Mouse (Mus musculus) layer of hippocampus, postnatal 14 days (tissue): ENCODE results near the gene Ptpa. TPM values are rescaled to one million over a fixed set of nuclear protein-coding genes. Genes with fewer than 3 reads are reported as not detected.

Source experiments
- DNase-seq, 2 experiments: peaks; one replicate each; pipeline ENCODE4 v3.0.0; 2021 to 2022; ENCODE audit warnings: low spot score in 2 of 2, mixed read lengths in 1 of 2
- microRNA-seq, 2 experiments: library from miRNA; unstranded; fragments of <30 nt; microRNA quantifications; one replicate each; pipeline ENCODE4 v1.2.0; 2021
- total RNA-seq, 2 experiments: library from RNA; stranded (reverse); gene quantifications; 2 replicates each; pipeline ENCODE4 v1.2.3; 2021

The Ptpa gene
- total RNA-seq, 2 experiments from 2014 or later, result 147 to 150 TPM

GRCm38 (mm10) chr2:30495909-30496861 is 80.3 kb downstream of the Ptpa start:
- peak; percentile 52 to 68 for DNase-seq

Small RNA genes lying within 50 kb of the gene (microRNA-seq; reads per million reads assigned to microRNA genes)
- 0 reads per million in 2 experiments for gene Gm47292

Other genes with a start within 250 kb of the Ptpa start
- 10 to 100 TPM; 21.7 to 24.4 TPM for gene Endog, start 244.5 kb upstream of the Ptpa start, total RNA-seq
- gene Spout1, start 237.6 kb upstream of the Ptpa start, total RNA-seq, result 10 to 100 TPM; 30.8 to 34.4 TPM
- gene Kyat1, start 210.2 kb upstream of the Ptpa start, total RNA-seq, result 10 to 100 TPM; 19.7 to 22.4 TPM
- 10 to 100 TPM; 66.5 to 72.5 TPM for gene Lrrc8a, start 178.3 kb upstream of the Ptpa start, total RNA-seq
- 1 to 10 TPM; 6.7 to 7.3 TPM for gene Gm28035, start 175.5 kb upstream of the Ptpa start, total RNA-seq
- 10 to 100 TPM; 23.1 to 24.0 TPM for gene Phyhd1, start 149.8 kb upstream of the Ptpa start, total RNA-seq
- gene Gm28038, start 135.0 kb upstream of the Ptpa start, total RNA-seq, result not detected
- 10 to 100 TPM; 24.4 TPM for gene Dolk, start 129.7 kb upstream of the Ptpa start, total RNA-seq
- 10 to 100 TPM; 19.4 to 20.5 TPM for gene Nup188, start 129.6 kb upstream of the Ptpa start, total RNA-seq
- 100 to 1,000 TPM; 241 to 246 TPM for gene Sh3glb2, start 56.7 kb upstream of the Ptpa start, total RNA-seq
- 100 to 1,000 TPM; 105 to 115 TPM for gene Miga2, start 51.8 kb upstream of the Ptpa start, total RNA-seq
- gene Dolpp1, start 23.8 kb upstream of the Ptpa start, total RNA-seq, result 10 to 100 TPM; 29.3 to 30.2 TPM
- 10 to 100 TPM; 41.0 to 41.1 TPM for gene Crat, start 226 bp upstream of the Ptpa start, total RNA-seq
- gene Ier5l, start 58.2 kb downstream of the Ptpa start, total RNA-seq, result 1 to 10 TPM; 8.5 to 9.4 TPM
- gene Cstad, start 179.0 kb downstream of the Ptpa start, total RNA-seq, result 1 to 10 TPM; 7.5 to 9.3 TPM